Mouse (Mus musculus): Measurements from ENCODE around the gene Mrm3. TPM values are rescaled to one million over a fixed set of nuclear protein-coding genes. Genes with fewer than 3 reads are reported as not detected.
A peak's percentile ranks its signal among the peaks of the same experiment; 100 is the strongest.

The Mrm3 gene
- polyA plus RNA-seq, 1 experiment from 2014 or later: 24.3 TPM

DNA sequence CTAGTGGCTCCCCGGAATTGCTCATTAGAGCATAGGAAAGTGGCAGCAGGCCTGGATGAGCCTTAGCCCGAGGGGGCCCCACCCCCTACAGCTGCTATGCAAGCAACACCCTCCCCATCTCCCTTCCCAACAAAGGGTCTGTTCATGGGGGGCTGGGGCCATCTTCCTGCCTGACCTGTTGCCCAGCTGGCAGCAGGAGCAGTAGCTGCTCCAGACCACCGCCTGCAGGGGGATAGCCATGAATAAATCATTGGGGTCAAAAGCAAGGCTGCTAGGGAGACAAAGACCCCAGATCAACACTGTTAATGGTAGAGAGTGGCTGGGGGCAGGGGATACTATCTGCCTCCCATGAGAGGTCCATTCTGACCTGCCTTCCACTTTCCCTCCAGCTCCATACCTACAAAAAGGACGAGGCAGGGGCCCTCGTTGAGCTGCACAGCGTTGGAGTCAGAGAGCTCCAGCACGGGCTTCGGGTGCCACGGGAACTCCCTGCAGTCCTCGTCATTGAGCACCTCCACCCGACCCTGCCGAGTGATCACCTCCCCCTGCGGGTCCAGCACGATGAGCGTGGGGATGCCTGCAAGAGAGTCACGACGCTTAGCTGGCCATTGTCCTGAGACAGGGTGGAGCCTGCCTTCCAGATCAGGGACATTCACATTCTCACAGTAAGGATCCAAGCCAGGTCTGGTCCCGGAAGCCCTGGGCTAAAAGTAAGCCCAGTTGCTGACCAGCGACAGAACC lies 19.3 kb downstream of the Mrm3 start:
- H3K27me3 ChIP-seq (ENCODE audit: insufficient read depth, low read length): no peaks in the 10 kb centered on the region
- DNase-seq (no peak), ATAC-seq (ENCODE audit: insufficient read depth) (no peak)
- TF ChIP-seq CTCF (IDR thresholded peaks at IDR 0.05; ENCODE audit: low read depth): no peak
- 0 out of 2 replicates have a peak, but pooled peaks cover 17% of the 10 kb centered on the region for H3K36me3 ChIP-seq (ENCODE audit: insufficient read depth)
- no peak overlapping the region for H3K27ac ChIP-seq (ENCODE audit: low read depth)
- H3K4me2 ChIP-seq: no peak overlapping the region
- WGBS: 24% methylated on average over 19 of the region's 19 CpGs
- no peak overlapping the region for H3K9ac ChIP-seq
- no peaks in the 10 kb centered on the region for H3K4me1 ChIP-seq (ENCODE audit: insufficient read depth)
- H3K4me3 ChIP-seq (ENCODE audit: low read depth, low read length): no peak overlapping the region
- H3K9me3 ChIP-seq (ENCODE audit: low read depth, low read length): no peaks in the 10 kb centered on the region

- H3K4me2 ChIP-seq: no peak overlapping the region
- peaks cover 11% of the 10 kb centered on the region for H3K36me3 ChIP-seq (ENCODE audit: insufficient read depth)
- no peak for DNase-seq
- no peak overlapping the region for H3K4me3 ChIP-seq (ENCODE audit: low read depth, low read length)
- 61% methylated on average over 7 of the region's 7 CpGs for WGBS
- ATAC-seq (ENCODE audit: insufficient read depth): no peak
- H3K9ac ChIP-seq: no peak overlapping the region
- no peaks in the 10 kb centered on the region for H3K4me1 ChIP-seq (ENCODE audit: insufficient read depth)
- H3K9me3 ChIP-seq (ENCODE audit: low read depth, low read length): no peaks in the 10 kb centered on the region
- no peak for TF ChIP-seq CTCF (IDR thresholded peaks at IDR 0.05; ENCODE audit: low read depth)
- H3K27me3 ChIP-seq (ENCODE audit: insufficient read depth, low read length): no peaks in the 10 kb centered on the region
- H3K27ac ChIP-seq (ENCODE audit: low read depth): no peak overlapping the region
These were observed 24.0 kb downstream of the Mrm3 start for GRCm38 (mm10) chr11:76267550-76267949.

DNA sequence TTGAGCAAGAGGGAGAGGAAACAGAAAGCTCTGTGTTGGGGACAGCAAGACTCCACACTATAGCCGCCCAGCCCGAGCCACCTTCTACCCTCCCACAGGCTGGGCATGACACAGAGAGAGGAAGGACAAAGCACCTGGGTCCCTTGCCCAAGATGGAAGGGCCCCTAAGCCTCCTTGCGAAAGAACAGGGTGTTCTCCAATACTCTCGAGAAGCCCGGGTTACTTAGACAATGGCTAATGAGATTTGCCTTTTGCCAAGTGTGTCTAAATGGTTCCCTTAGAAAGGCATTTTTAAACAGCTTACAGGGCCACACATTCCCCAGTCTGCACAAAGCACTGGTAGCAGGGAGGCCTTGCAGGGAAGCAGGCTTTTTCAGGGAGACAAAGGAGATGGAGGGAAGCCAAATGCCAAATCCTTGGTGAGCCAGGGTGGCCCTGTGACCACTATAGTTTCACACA lies 24.5 kb downstream of the Mrm3 start:
- Histone ChIP-seq H3K4me2 (no peak overlapping the region), H3K4me1 (ENCODE audit: insufficient read depth) (no peaks in the 10 kb centered on the region), H3K36me3 (ENCODE audit: insufficient read depth) (peaks cover 11% of the 10 kb centered on the region), H3K4me3 (ENCODE audit: low read depth, low read length) (no peak overlapping the region), H3K27ac (ENCODE audit: low read depth) (no peak overlapping the region), H3K9me3 (ENCODE audit: low read depth, low read length) (no peaks in the 10 kb centered on the region), H3K27me3 (ENCODE audit: insufficient read depth, low read length) (no peaks in the 10 kb centered on the region), H3K9ac (no peak overlapping the region)
- ATAC-seq (ENCODE audit: insufficient read depth) (no peak), DNase-seq (no peak)
- no peak for TF ChIP-seq CTCF (IDR thresholded peaks at IDR 0.05; ENCODE audit: low read depth)
- 58% methylated on average over 5 of the region's 5 CpGs for WGBS

DNA sequence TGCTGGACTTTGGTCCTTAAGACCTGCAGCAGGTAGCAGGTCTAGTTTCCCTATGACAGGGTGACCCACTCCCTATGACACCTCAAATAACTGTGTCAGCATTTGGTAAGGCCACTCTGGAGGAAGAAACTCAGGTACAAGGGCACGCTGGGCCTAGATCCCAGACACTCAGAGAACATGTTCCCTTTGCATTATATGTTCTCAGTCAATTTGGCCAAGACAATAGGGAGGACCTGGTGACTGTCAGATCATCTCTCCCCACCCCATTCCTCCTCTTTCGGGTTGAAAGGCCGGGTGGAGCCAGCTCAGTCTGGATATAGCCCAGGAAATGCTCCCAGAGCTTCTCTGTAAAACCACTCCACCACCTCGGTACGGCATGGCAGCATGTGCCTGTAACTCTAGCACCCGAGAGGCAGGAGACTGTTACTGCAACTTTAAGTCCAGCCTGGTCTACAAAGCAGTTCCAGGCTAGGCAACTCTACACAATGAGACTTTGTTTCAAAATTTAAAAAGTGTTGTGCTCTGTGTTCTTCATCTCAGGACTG lies 25.1 kb downstream of the Mrm3 start:
- no peak for ATAC-seq (ENCODE audit: insufficient read depth)

DNA sequence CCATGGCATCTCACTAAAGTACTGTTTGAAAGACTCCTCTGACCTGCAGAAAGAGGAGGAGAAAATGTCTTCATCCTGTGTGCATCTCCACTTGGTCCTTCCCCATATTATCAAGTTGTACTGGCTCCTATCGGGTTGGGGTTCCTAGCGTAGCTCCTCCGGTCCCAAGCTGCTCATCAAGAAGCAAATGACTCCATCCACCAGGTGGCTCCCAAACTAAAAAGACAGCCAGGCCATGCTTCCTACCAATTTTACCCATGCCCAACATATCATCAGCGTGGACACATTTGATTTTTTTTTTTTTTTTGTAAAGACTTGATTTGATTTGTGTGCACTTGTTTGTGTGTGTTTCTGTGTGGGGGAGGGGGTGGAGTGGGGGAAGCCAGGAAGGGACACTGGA lies 28.9 kb downstream of the Mrm3 start:
- peak; percentile 62 for TF ChIP-seq CTCF (IDR thresholded peaks at IDR 0.05; ENCODE audit: low read depth)
- no peak overlapping the region for H3K4me3 ChIP-seq (ENCODE audit: low read depth, low read length)
- DNase-seq (peak; percentile 71), ATAC-seq (ENCODE audit: insufficient read depth) (no peak)
- peaks cover 21% of the 10 kb centered on the region for H3K36me3 ChIP-seq (ENCODE audit: insufficient read depth)
- H3K4me2 ChIP-seq: no peak overlapping the region
- H3K27me3 ChIP-seq (ENCODE audit: insufficient read depth, low read length): no peaks in the 10 kb centered on the region
- H3K9ac ChIP-seq: no peak overlapping the region
- H3K9me3 ChIP-seq (ENCODE audit: low read depth, low read length): no peaks in the 10 kb centered on the region
- H3K27ac ChIP-seq (ENCODE audit: low read depth): no peak overlapping the region
- 75% methylated on average over 4 of the region's 4 CpGs for WGBS
- H3K4me1 ChIP-seq (ENCODE audit: insufficient read depth): no peaks in the 10 kb centered on the region

More for the DNA sequence above, 25.1 kb downstream of the Mrm3 start:
- Histone ChIP-seq H3K27ac (ENCODE audit: low read depth) (no peak overlapping the region), H3K36me3 (ENCODE audit: insufficient read depth) (peaks cover 17% of the 10 kb centered on the region), H3K9me3 (ENCODE audit: low read depth, low read length) (no peaks in the 10 kb centered on the region), H3K4me3 (ENCODE audit: low read depth, low read length) (no peak overlapping the region), H3K27me3 (ENCODE audit: insufficient read depth, low read length) (no peaks in the 10 kb centered on the region), H3K4me2 (no peak overlapping the region), H3K4me1 (ENCODE audit: insufficient read depth) (no peaks in the 10 kb centered on the region), H3K9ac (no peak overlapping the region)
- no peak for DNase-seq
- TF ChIP-seq CTCF (IDR thresholded peaks at IDR 0.05; ENCODE audit: low read depth): no peak
- 74% methylated on average over 6 of the region's 6 CpGs for WGBS

- TF ChIP-seq CTCF (IDR thresholded peaks at IDR 0.05; ENCODE audit: low read depth): no peak
- 0 out of 2 replicates have a peak, but pooled peaks cover 4% of the 10 kb centered on the region for H3K36me3 ChIP-seq (ENCODE audit: insufficient read depth)
- no peaks in the 10 kb centered on the region for H3K9me3 ChIP-seq (ENCODE audit: low read depth, low read length)
- peak; percentile 50 for DNase-seq
- H3K4me3 ChIP-seq (ENCODE audit: low read depth, low read length): no peak overlapping the region
- H3K27ac ChIP-seq (ENCODE audit: low read depth): no peak overlapping the region
- ATAC-seq (ENCODE audit: insufficient read depth): peak; percentile 52
- no peaks in the 10 kb centered on the region for H3K4me1 ChIP-seq (ENCODE audit: insufficient read depth)
- H3K4me2 ChIP-seq: no peak overlapping the region
- WGBS: 48% methylated on average over 14 of the region's 14 CpGs
- no peaks in the 10 kb centered on the region for H3K27me3 ChIP-seq (ENCODE audit: insufficient read depth, low read length)
- H3K9ac ChIP-seq: no peak overlapping the region
These were observed 35.7 kb downstream of the Mrm3 start for GRCm38 (mm10) chr11:76278960-76279852.

DNA sequence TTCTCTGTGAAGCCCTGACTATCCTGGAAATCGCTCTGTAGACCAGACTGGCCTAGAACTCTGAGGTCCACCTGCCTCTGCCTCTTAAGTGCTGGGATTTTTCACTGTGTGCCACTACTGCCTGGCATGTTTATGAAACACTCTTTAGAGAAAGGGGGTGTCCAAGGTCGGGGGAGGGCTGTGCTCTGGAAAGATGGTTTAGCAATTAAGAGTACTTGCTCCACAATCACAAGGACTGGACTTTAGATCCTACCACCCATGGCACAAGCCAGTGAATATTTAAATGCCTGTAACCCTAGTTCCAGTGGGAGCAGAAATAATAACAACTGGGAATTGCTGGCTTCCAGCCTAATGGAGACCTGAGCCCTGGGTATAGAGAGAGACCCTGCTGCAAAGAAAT lies 36.5 kb downstream of the Mrm3 start:
- WGBS: 39% methylated on average over 2 of the region's 2 CpGs
- no peak overlapping the region for H3K9ac ChIP-seq
- H3K27ac ChIP-seq (ENCODE audit: low read depth): no peak overlapping the region
- H3K4me2 ChIP-seq: no peak overlapping the region
- no peaks in the 10 kb centered on the region for H3K27me3 ChIP-seq (ENCODE audit: insufficient read depth, low read length)
- H3K4me3 ChIP-seq (ENCODE audit: low read depth, low read length): no peak overlapping the region
- 0 out of 2 replicates have a peak, but pooled peaks cover 4% of the 10 kb centered on the region for H3K36me3 ChIP-seq (ENCODE audit: insufficient read depth)
- TF ChIP-seq CTCF (IDR thresholded peaks at IDR 0.05; ENCODE audit: low read depth): no peak
- no peaks in the 10 kb centered on the region; the same call in 1 of the 2 replicates for H3K4me1 ChIP-seq (ENCODE audit: insufficient read depth)
- DNase-seq: no peak
- H3K9me3 ChIP-seq (ENCODE audit: low read depth, low read length): no peaks in the 10 kb centered on the region
- ATAC-seq (ENCODE audit: insufficient read depth): no peak

All from lung, embryonic 14.5 days (tissue).